Mouse (Mus musculus) neural tube, embryonic 14.5 days (tissue): Measurements from ENCODE around the gene Ncbp3. TPM values are rescaled to one million over a fixed set of nuclear protein-coding genes. Genes with fewer than 3 reads are reported as not detected.
A peak's percentile ranks its signal among the peaks of the same experiment; 100 is the strongest.

Experiments used
- ATAC-seq: fragments of 200-750 bp; cut with Nextera tagmentation; 2 replicates; pipeline ENCODE4 v1.8.0; 2017; ENCODE audit warnings: low read depth, mild to moderate bottlenecking, moderate TSS enrichment, moderate library complexity
- H3K27ac ChIP-seq: fragments of 300-500 bp; sonication (generic); 2 replicates; pipeline ENCODE4 v1.5.1; 2014; ENCODE audit warnings: low read depth, mild to moderate bottlenecking, control low read depth, low read length, moderate library complexity, mixed read lengths
- H3K27me3 ChIP-seq: fragments of 300-500 bp; sonication (generic); 2 replicates; pipeline ENCODE4 v1.6.1; 2014; ENCODE audit warnings: low read length; ENCODE audit not compliant: control insufficient read depth, insufficient read depth
- H3K36me3 ChIP-seq: fragments of 300-500 bp; sonication (generic); 2 replicates; pipeline ENCODE4 v1.6.1; 2014; ENCODE audit warnings: low read length, mixed read lengths; ENCODE audit not compliant: control insufficient read depth, insufficient read depth
- H3K4me1 ChIP-seq: fragments of 300-500 bp; sonication (generic); 2 replicates; pipeline ENCODE4 v1.6.1; 2014; ENCODE audit warnings: low read length; ENCODE audit not compliant: control insufficient read depth, insufficient read depth
- H3K4me2 ChIP-seq: fragments of 300-500 bp; sonication (generic); 2 replicates; pipeline ENCODE4 v1.6.1; 2014; ENCODE audit warnings: mild to moderate bottlenecking, low read depth, low read length, control low read depth
- H3K4me3 ChIP-seq: fragments of 300-500 bp; sonication (generic); 2 replicates; pipeline ENCODE4 v1.5.1; 2014; ENCODE audit warnings: low read depth, low read length, control low read depth, mixed read lengths
- H3K9ac ChIP-seq: fragments of 300-500 bp; sonication (generic); replicated peaks from 2 replicates; pipeline ENCODE4 v1.6.1; 2014; ENCODE audit warnings: low read depth, mild to moderate bottlenecking, control low read depth, low read length, mixed read lengths
- H3K9me3 ChIP-seq: fragments of 300-500 bp; sonication (generic); 2 replicates; pipeline ENCODE4 v1.6.1; 2016; ENCODE audit warnings: low read length; ENCODE audit not compliant: control insufficient read depth
- WGBS: fragments of 180-500 bp; shearing (Covaris S2); extraction: QIAGEN DNeasy Blood & Tissue Kit; methylation state at CpG from one replicate; pipeline ENCODE4 v1.1.7; 2014; 5-methylcytosine and 5-hydroxymethylcytosine counted together
- polyA plus RNA-seq: library from polyadenylated mRNA; unstranded; fragments of >200 nt; fragmentation: Nextera tagmentation; extraction: Ambion mirVana; gene quantifications from 2 replicates; pipeline ENCODE4 v1.2.1, GENCODE M21; 2014

Gene Ncbp3
- polyA plus RNA-seq, 1 experiment from 2014 or later = 9.6 TPM

DNA sequence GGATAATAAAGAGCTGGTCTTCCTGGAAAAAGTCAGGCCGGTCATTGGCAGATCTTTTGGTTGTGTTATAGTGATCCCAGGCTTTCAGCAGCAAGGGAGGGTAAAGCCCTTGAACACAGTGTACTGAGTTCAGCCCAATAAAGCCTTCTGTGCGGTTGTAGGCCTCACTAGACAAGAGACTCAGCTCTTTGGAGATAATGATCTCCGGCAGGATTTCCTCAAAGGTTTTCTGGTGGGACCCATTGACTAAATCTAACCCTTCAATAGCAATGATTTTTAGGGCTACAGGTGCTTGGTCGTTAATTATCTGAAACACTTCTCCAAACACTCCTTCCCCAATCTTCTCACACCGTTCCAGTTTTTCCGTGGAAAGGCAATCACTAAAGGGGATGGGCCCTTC, 89.0 kb downstream of the Ncbp3 start:
- Histone ChIP-seq H3K4me2 (peak overlapping the region; percentile 80), H3K27me3 (no peaks in the 10 kb centered on the region), H3K36me3 (no peaks in the 10 kb centered on the region), H3K27ac (no peak overlapping the region), H3K4me3 (no peak overlapping the region), H3K9me3 (no peaks in the 10 kb centered on the region), H3K4me1 (no peaks in the 10 kb centered on the region), H3K9ac (0 out of 2 replicates have a peak overlapping the region, but pooled peaks have one; percentile 3)
- WGBS = 55% methylated on average over 6 of the region's 6 CpGs
- no peak for ATAC-seq

- Histone ChIP-seq H3K27ac (no peak overlapping the region), H3K4me2 (peak overlapping the region; percentile 80), H3K9ac (0 out of 2 replicates have a peak overlapping the region, but pooled peaks have one; percentile 72), H3K9me3 (no peaks in the 10 kb centered on the region), H3K4me3 (peak overlapping the region; percentile 78), H3K36me3 (no peaks in the 10 kb centered on the region), H3K27me3 (no peaks in the 10 kb centered on the region), H3K4me1 (no peaks in the 10 kb centered on the region)
- WGBS = 38% methylated on average over 11 of the region's 11 CpGs
- no peak for ATAC-seq
Measured at GRCm38 (mm10) chr11:73137116-73137515, 89.5 kb downstream of the Ncbp3 start.

GRCm38 (mm10) chr11:73137591-73138501, 90.3 kb downstream of the Ncbp3 start, which contains the start of gene Haspin:
Haspin (minus strand) TSS chr11:73138294.
- WGBS = under 1% methylated on average over 84 of the region's 84 CpGs
- no peaks in the 10 kb centered on the region for H3K36me3 ChIP-seq
- peak within 1 kb of the TSS; percentile 78 for H3K4me3 ChIP-seq
- H3K4me1 ChIP-seq = no peaks in the 10 kb centered on the region
- H3K9ac ChIP-seq = peak within 1 kb of the TSS; percentile 72
- H3K4me2 ChIP-seq = peak within 1 kb of the TSS; percentile 80
- H3K27me3 ChIP-seq = no peaks in the 10 kb centered on the region
- no peaks in the 10 kb centered on the region for H3K9me3 ChIP-seq
- H3K27ac ChIP-seq = no peak within 1 kb of the TSS
- ATAC-seq = peak; percentile 99

Other genes with a start within 250 kb of the Ncbp3 start
- gene Atp2a3, start 86.6 kb upstream of the Ncbp3 start, polyA plus RNA-seq = 0.70 and 1.1 TPM in 2 replicates
- gene P2rx1, start 48.7 kb upstream of the Ncbp3 start, polyA plus RNA-seq = 0.29 and 0.75 TPM in 2 replicates
- gene Camkk1, start 28.8 kb upstream of the Ncbp3 start, polyA plus RNA-seq = 14.0 and 20.4 TPM in 2 replicates
- gene Itgae, start 42.8 kb downstream of the Ncbp3 start, polyA plus RNA-seq = 0.16 and 0.26 TPM in 2 replicates
- 1.4 and 2.5 TPM in 2 replicates for gene Haspin, start 90.5 kb downstream of the Ncbp3 start, polyA plus RNA-seq
- 0.39 and 0.57 TPM in 2 replicates for gene P2rx5, start 112.6 kb downstream of the Ncbp3 start, polyA plus RNA-seq
- 147 and 158 TPM in 2 replicates for gene Emc6, start 129.3 kb downstream of the Ncbp3 start, polyA plus RNA-seq
- gene Tax1bp3, start 129.3 kb downstream of the Ncbp3 start, polyA plus RNA-seq = 103 and 149 TPM in 2 replicates
- 17.2 and 20.6 TPM in 2 replicates for gene Ctns, start 151.3 kb downstream of the Ncbp3 start, polyA plus RNA-seq
- gene Shpk, start 151.7 kb downstream of the Ncbp3 start, polyA plus RNA-seq = 1.6 and 2.3 TPM in 2 replicates
- gene Trpv1, start 186.5 kb downstream of the Ncbp3 start, polyA plus RNA-seq = 5.1 TPM in 1 of 2 replicates, not detected in the other
- gene Trpv3, start 219.6 kb downstream of the Ncbp3 start, polyA plus RNA-seq = 0.32 and 0.36 TPM in 2 replicates